Mouse (Mus musculus) lung, embryonic 15.5 days (tissue): Measurements from ENCODE around the gene Olfr1359. TPM values are rescaled to one million over a fixed set of nuclear protein-coding genes. Genes with fewer than 3 reads are reported as not detected.
"Not testable (repeated sequence)": the region's sequence is repeated elsewhere in the genome, so short reads cannot be mapped to it uniquely, and the experiment has no call there.

ENCODE experiments used
- ATAC-seq: fragments of 200-750 bp; cut with Nextera tagmentation; 2 replicates; pipeline ENCODE4 v1.8.0; 2017; ENCODE audit warnings: moderate number of reproducible peaks, borderline replicate concordance; ENCODE audit not compliant: low FRiP score, low TSS enrichment; ENCODE audit errors: extremely low read depth
- H3K27ac ChIP-seq: fragments of 300-500 bp; sonication (generic); 2 replicates; pipeline ENCODE4 v1.5.1; 2015; ENCODE audit warnings: moderate library complexity, mild to moderate bottlenecking, inconsistent platforms
- H3K27me3 ChIP-seq: fragments of 300-500 bp; sonication (generic); 2 replicates; pipeline ENCODE4 v1.6.1; 2015; ENCODE audit warnings: inconsistent platforms
- H3K36me3 ChIP-seq: fragments of 300-500 bp; sonication (generic); 2 replicates; pipeline ENCODE4 v1.6.1; 2015; ENCODE audit warnings: inconsistent platforms
- H3K4me1 ChIP-seq: fragments of 300-500 bp; sonication (generic); 2 replicates; pipeline ENCODE4 v1.6.1; 2015; ENCODE audit warnings: inconsistent platforms
- H3K4me2 ChIP-seq: fragments of 300-500 bp; sonication (generic); 2 replicates; pipeline ENCODE4 v1.6.1; 2015; ENCODE audit warnings: inconsistent platforms, mild to moderate bottlenecking, moderate library complexity
- H3K4me3 ChIP-seq: fragments of 300-500 bp; sonication (generic); 2 replicates; pipeline ENCODE4 v1.5.1; 2015; ENCODE audit warnings: mild to moderate bottlenecking, inconsistent platforms
- H3K9ac ChIP-seq: fragments of 300-500 bp; sonication (generic); 2 replicates; pipeline ENCODE4 v1.6.1; 2015; ENCODE audit warnings: inconsistent platforms
- H3K9me3 ChIP-seq: fragments of 300-500 bp; sonication (generic); 2 replicates; pipeline ENCODE4 v1.6.1; 2016; ENCODE audit warnings: inconsistent platforms
- WGBS: fragments of 180-500 bp; shearing (Covaris S2); methylation state at CpG from one replicate; pipeline ENCODE4 v1.1.7; 2015; 5-methylcytosine and 5-hydroxymethylcytosine counted together
- polyA plus RNA-seq: library from polyadenylated mRNA; unstranded; fragments of >200 nt; fragmentation: Nextera tagmentation; extraction: Ambion mirVana; gene quantifications from 2 replicates; pipeline ENCODE4 v1.2.1, GENCODE M21; 2015

Olfr1359 gene
- polyA plus RNA-seq, 1 experiment from 2014 or later, result not detected

DNA sequence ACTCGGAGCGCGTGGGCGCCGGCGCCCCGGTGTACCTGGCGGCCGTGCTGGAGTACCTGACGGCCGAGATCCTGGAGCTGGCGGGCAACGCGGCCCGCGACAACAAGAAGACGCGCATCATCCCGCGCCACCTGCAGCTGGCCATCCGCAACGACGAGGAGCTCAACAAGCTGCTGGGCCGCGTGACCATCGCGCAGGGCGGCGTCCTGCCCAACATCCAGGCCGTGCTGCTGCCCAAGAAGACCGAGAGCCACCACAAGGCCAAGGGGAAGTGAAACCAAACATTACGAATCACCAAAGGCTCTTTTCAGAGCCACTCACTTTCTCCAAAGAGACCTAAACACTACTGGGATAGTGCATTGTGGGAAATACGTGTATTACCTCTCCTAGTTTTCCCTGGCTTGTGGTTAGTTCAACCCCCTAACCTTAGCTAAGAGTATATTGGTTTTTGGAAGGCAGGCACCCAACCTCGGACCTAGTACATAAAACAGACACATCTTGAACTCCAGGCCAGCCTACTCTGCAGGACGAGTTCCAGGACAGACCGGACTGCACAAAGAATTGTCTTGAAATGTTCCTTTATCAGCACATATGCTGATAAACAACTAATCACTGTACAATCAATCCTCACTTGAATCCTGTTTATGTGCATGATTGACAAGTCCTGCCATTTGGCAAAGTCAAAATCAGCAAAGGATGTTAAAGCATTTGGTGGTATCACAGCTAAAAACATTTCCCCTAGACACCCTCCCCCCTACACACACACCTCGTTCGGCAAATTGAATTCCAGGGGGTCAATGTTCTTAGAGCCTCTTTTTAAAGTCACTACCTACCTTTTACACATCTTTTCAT lies 18.9 kb downstream of the Olfr1359 start:
- H3K9ac ChIP-seq, result peak overlapping the region; percentile 45
- H3K4me3 ChIP-seq, result peak overlapping the region; percentile 34
- H3K4me1 ChIP-seq, result peaks cover 27% of the 10 kb centered on the region
- not testable (repeated sequence) for H3K27me3 ChIP-seq, ATAC-seq, H3K36me3 ChIP-seq, H3K9me3 ChIP-seq
- WGBS, result 0% methylated on average over 15 of the region's 38 CpGs
- peak overlapping the region; percentile 56 for H3K4me2 ChIP-seq
- peak overlapping the region; percentile 89 for H3K27ac ChIP-seq

- H3K9ac ChIP-seq, result peak within 1 kb of the TSS; percentile 55
- H3K4me2 ChIP-seq, result peak within 1 kb of the TSS; percentile 63
- not testable (repeated sequence) for H3K27me3 ChIP-seq, H3K9me3 ChIP-seq, H3K36me3 ChIP-seq
- H3K27ac ChIP-seq, result peak within 1 kb of the TSS; percentile 89
- peaks cover 29% of the 10 kb centered on the region for H3K4me1 ChIP-seq
- ATAC-seq, result peak; percentile 35; the same call in 1 of the 2 replicates
- whole genome bisulfite sequencing, result under 1% methylated on average over 29 of the region's 56 CpGs
- peak within 1 kb of the TSS; percentile 44 for H3K4me3 ChIP-seq
Observed at GRCm38 (mm10) chr13:21717397-21718357, 19.8 kb downstream of the Olfr1359 start, which contains the start of gene Hist1h3h. Gene Hist1h3h, plus strand, starts transcription at chr13:21717659.

DNA sequence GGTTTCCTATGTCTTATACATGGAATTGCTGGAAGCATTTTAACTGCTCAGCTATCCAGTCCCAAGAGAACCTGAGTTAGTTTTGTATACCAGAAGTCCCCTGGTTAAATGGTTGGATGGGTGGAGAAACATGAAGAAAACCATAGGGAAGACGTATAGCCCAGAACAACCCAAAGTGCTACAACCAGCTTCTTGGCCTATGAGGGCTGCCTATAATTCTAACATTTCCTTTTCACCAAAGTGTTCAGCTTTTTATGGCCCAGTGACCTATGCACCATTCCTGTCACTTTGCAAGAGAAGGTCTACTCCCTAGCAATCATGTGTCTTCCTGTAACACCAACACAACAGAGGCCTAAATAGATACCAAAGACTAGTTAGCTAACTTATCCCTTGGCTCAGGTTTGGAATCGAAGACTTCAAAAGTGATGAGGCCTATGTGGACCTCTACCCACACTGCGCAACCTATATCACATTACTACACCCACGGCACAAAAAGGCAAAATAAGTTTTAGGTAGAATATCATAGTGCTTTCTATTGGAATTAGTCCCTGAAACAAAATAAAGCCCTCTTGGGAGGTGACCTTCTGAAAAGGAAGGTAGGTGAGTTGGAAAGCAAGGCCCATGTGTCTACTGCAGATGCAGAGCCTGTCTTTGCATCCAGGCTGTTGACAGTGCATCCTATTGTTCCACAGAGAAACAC lies 20.6 kb downstream of the Olfr1359 start:
- WGBS, result 43% methylated on average over 4 of the region's 4 CpGs
- peak overlapping the region; percentile 89 for H3K27ac ChIP-seq
- H3K9ac ChIP-seq, result peak overlapping the region; percentile 55
- H3K4me1 ChIP-seq, result peaks cover 33% of the 10 kb centered on the region
- H3K9me3 ChIP-seq, result no peaks in the 10 kb centered on the region
- H3K27me3 ChIP-seq, result no peaks in the 10 kb centered on the region
- H3K4me3 ChIP-seq, result peak overlapping the region; percentile 44
- ATAC-seq, result no peak
- H3K36me3 ChIP-seq, result no peaks in the 10 kb centered on the region
- H3K4me2 ChIP-seq, result peak overlapping the region; percentile 63

GRCm38 (mm10) chr13:21721107-21721756 lies 23.3 kb downstream of the Olfr1359 start:
- Histone ChIP-seq H3K9ac (peak overlapping the region; percentile 52), H3K4me2 (peak overlapping the region; percentile 61), H3K4me3 (peak overlapping the region; percentile 42), H3K4me1 (peaks cover 26% of the 10 kb centered on the region), H3K27ac (peak overlapping the region; percentile 95)
- H3K36me3 ChIP-seq, H3K27me3 ChIP-seq, H3K9me3 ChIP-seq: not testable (repeated sequence)
- ATAC-seq, result peak; percentile 15; the same call in 1 of the 2 replicates
- 2% methylated on average over 24 of the region's 44 CpGs for WGBS

- Histone ChIP-seq H3K27ac (peak within 1 kb of the TSS; percentile 95), H3K4me2 (peak within 1 kb of the TSS; percentile 61), H3K4me1 (peaks cover 26% of the 10 kb centered on the region), H3K9ac (peak within 1 kb of the TSS; percentile 52), H3K4me3 (peak within 1 kb of the TSS; percentile 42)
- under 1% methylated on average over 37 of the region's 37 CpGs for WGBS
- ATAC-seq, result peak; percentile 97
- not testable (repeated sequence) for H3K27me3 ChIP-seq, H3K36me3 ChIP-seq, H3K9me3 ChIP-seq
Observed at GRCm38 (mm10) chr13:21721757-21722372, 24.0 kb downstream of the Olfr1359 start, which contains the start of gene Hist1h2bm. Gene Hist1h2bm, plus strand, starts transcription at chr13:21722044.

GRCm38 (mm10) chr13:21722373-21722925 lies 24.5 kb downstream of the Olfr1359 start:
- peak overlapping the region; percentile 40 for H3K9ac ChIP-seq
- H3K4me1 ChIP-seq, result peaks cover 26% of the 10 kb centered on the region
- peak overlapping the region; percentile 61 for H3K4me2 ChIP-seq
- peak overlapping the region; percentile 95 for H3K27ac ChIP-seq
- peak overlapping the region; percentile 31 for H3K4me3 ChIP-seq
- ATAC-seq, result peak; percentile 31; the same call in 1 of the 2 replicates
- no peaks in the 10 kb centered on the region for H3K36me3 ChIP-seq
- no peaks in the 10 kb centered on the region for H3K9me3 ChIP-seq
- H3K27me3 ChIP-seq, result no peaks in the 10 kb centered on the region
- whole genome bisulfite sequencing, result 2% methylated on average over 11 of the region's 11 CpGs

DNA sequence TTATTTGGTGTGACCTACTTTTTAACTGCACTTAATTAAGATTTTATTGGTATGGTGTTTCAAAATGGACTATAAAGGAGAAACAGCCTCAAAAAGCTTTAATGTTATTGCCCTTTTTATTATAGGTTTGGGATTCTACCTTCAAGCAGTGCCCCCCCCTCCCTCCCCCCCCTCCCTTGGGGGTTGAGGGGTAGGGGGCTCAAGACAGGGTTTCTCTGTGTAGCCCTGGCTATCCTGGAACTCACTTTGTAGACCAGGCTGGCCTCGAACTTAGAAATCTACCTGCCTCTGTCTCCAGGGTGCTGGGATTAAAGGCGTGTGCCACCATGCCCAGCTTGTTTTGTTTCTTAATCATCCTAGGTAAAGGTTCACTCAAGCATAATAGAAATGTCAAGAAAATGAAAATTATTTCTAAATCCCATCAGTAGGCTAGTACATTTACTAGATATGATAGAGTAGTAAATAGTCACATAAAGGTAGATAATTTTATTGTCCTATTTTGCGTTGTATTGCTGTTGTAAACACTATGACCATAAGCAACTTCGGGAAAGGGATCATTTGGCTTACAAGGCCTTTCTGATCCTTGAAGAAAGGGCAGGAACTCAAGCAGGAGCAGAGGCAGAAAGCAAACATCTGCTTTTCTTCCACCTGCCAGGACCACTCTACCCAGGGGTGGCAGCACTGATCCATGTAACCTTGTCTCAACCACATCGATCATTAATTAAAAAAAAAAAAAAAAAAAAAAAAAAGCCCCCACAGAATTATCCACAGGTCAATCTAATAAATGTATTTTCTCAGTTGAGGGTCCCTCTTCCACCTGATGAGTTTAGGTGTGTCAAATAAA lies 25.3 kb downstream of the Olfr1359 start:
- 0 out of 2 replicates have a peak overlapping the region, but pooled peaks have one; percentile 40 for H3K9ac ChIP-seq
- H3K4me3 ChIP-seq, result peak overlapping the region; percentile 31; the same call in 1 of the 2 replicates
- no peaks in the 10 kb centered on the region for H3K36me3 ChIP-seq
- H3K9me3 ChIP-seq, result no peaks in the 10 kb centered on the region
- H3K27ac ChIP-seq, result peak overlapping the region; percentile 95
- ATAC-seq, result no peak
- WGBS, result 37% methylated on average over 5 of the region's 5 CpGs
- H3K27me3 ChIP-seq, result no peaks in the 10 kb centered on the region
- H3K4me2 ChIP-seq, result peak overlapping the region; percentile 61
- H3K4me1 ChIP-seq, result peaks cover 24% of the 10 kb centered on the region

- Histone ChIP-seq H3K4me3 (no peak overlapping the region), H3K27ac (no peak overlapping the region), H3K27me3 (no peaks in the 10 kb centered on the region), H3K4me2 (no peak overlapping the region), H3K4me1 (0 out of 2 replicates have a peak, but pooled peaks cover under 1% of the 10 kb centered on the region), H3K9me3 (no peaks in the 10 kb centered on the region), H3K36me3 (no peaks in the 10 kb centered on the region), H3K9ac (no peak overlapping the region)
- ATAC-seq, result no peak
- 43% methylated on average over 11 of the region's 11 CpGs for WGBS
Observed at GRCm38 (mm10) chr13:21727948-21728572, 30.1 kb downstream of the Olfr1359 start.

GRCm38 (mm10) chr13:21729544-21729943 lies 31.6 kb downstream of the Olfr1359 start:
- no peak for ATAC-seq
- Histone ChIP-seq H3K9ac (no peak overlapping the region), H3K27me3 (no peaks in the 10 kb centered on the region), H3K36me3 (no peaks in the 10 kb centered on the region), H3K4me1 (no peaks in the 10 kb centered on the region), H3K4me3 (no peak overlapping the region), H3K4me2 (no peak overlapping the region), H3K27ac (no peak overlapping the region), H3K9me3 (no peaks in the 10 kb centered on the region)
- WGBS, result 50% methylated on average over 1 of the region's 1 CpGs
